Mouse (Mus musculus) spleen, adult 2 months (tissue): ENCODE results near the gene Cpm.

Experiments
- CTCF ChIP-seq: fragments of 200-500 bp; IDR thresholded peaks from 2 replicates; pipeline ENCODE4 v1.5.1; 2011; ENCODE audit warnings: mild to moderate bottlenecking, inconsistent platforms; ENCODE audit not compliant: insufficient read depth, insufficient read length, insufficient replicate concordance; ENCODE audit errors: extremely low read depth
- POLR2A ChIP-seq: fragments of 200-500 bp; IDR thresholded peaks from 2 replicates; pipeline ENCODE4 v1.6.1; 2011; ENCODE audit warnings: low read depth, low read length, inconsistent platforms

DNA sequence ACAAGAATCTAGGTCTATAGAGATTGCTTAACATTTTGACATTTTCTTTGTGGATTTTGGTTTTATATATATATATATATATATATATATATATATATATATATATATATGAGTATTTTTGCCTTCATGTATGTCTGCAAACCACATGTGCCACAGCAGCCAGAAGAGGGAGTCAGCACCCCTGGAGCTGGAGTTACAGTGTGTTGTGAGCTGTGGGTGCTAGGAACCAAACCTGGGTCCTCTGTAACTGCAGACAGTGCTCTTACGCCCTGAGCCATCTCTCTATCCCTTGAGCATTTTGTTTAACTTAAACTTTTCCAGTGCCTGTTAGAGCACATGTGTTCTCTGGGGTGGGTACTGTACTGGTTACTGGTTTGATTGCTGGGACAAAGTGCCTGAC, 44.6 kb downstream of the Cpm start:
- TF ChIP-seq POLR2A (no peak), CTCF (no peak)
